Mouse (Mus musculus): ENCODE data around the gene Unc79. TPM values are rescaled to one million over a fixed set of nuclear protein-coding genes. Genes with fewer than 3 reads are reported as not detected.
A peak's percentile ranks its signal among the peaks of the same experiment; 100 is the strongest.

Unc79 gene
- polyA plus RNA-seq, 1 experiment from 2014 or later = 0.18 TPM

GRCm38 (mm10) chr12:103159016-103159415, 210.4 kb downstream of the Unc79 start:
- no peaks in the 10 kb centered on the region for H3K4me1 ChIP-seq (replicated peaks; ENCODE audit: control insufficient read depth, insufficient read depth, low read length)
- H3K9me3 ChIP-seq (ENCODE audit: control insufficient read depth, low read length) = no peaks in the 10 kb centered on the region
- H3K4me3 ChIP-seq (ENCODE audit: low read length) = no peak overlapping the region
- no peak overlapping the region for H3K27ac ChIP-seq (ENCODE audit: low read length)
- ATAC-seq (ENCODE audit: low read depth) = no peak
- no peaks in the 10 kb centered on the region for H3K27me3 ChIP-seq (ENCODE audit: control insufficient read depth, insufficient read depth, low read depth, low read length)
- no peak overlapping the region for H3K9ac ChIP-seq (ENCODE audit: low read length)
- H3K4me2 ChIP-seq (ENCODE audit: low read depth, low read length) = no peak overlapping the region
- H3K36me3 ChIP-seq (ENCODE audit: control insufficient read depth, insufficient read depth, low read length) = no peaks in the 10 kb centered on the region
- WGBS = 68% methylated on average over 8 of the region's 8 CpGs

- no peak overlapping the region for H3K9ac ChIP-seq (ENCODE audit: low read length)
- 70% methylated on average over 4 of the region's 4 CpGs for WGBS
- no peaks in the 10 kb centered on the region for H3K27me3 ChIP-seq (ENCODE audit: control insufficient read depth, insufficient read depth, low read depth, low read length)
- no peaks in the 10 kb centered on the region for H3K4me1 ChIP-seq (replicated peaks; ENCODE audit: control insufficient read depth, insufficient read depth, low read length)
- no peak overlapping the region for H3K4me3 ChIP-seq (ENCODE audit: low read length)
- H3K36me3 ChIP-seq (ENCODE audit: control insufficient read depth, insufficient read depth, low read length) = no peaks in the 10 kb centered on the region
- ATAC-seq (ENCODE audit: low read depth) = no peak
- H3K4me2 ChIP-seq (ENCODE audit: low read depth, low read length) = no peak overlapping the region
- no peak overlapping the region for H3K27ac ChIP-seq (ENCODE audit: low read length)
- no peaks in the 10 kb centered on the region for H3K9me3 ChIP-seq (ENCODE audit: control insufficient read depth, low read length)
Observed at GRCm38 (mm10) chr12:103160721-103161120, 212.1 kb downstream of the Unc79 start.

- Histone ChIP-seq H3K9ac (ENCODE audit: low read length) (no peak overlapping the region), H3K36me3 (ENCODE audit: control insufficient read depth, insufficient read depth, low read length) (no peaks in the 10 kb centered on the region), H3K4me2 (ENCODE audit: low read depth, low read length) (no peak overlapping the region), H3K9me3 (ENCODE audit: control insufficient read depth, low read length) (no peaks in the 10 kb centered on the region), H3K4me1 (replicated peaks; ENCODE audit: control insufficient read depth, insufficient read depth, low read length) (no peaks in the 10 kb centered on the region), H3K27ac (ENCODE audit: low read length) (no peak overlapping the region), H3K4me3 (ENCODE audit: low read length) (no peak overlapping the region), H3K27me3 (ENCODE audit: control insufficient read depth, insufficient read depth, low read depth, low read length) (no peaks in the 10 kb centered on the region)
- WGBS = 70% methylated on average over 10 of the region's 10 CpGs
- no peak for ATAC-seq (ENCODE audit: low read depth)
Observed at GRCm38 (mm10) chr12:103163596-103163995, 214.9 kb downstream of the Unc79 start.

GRCm38 (mm10) chr12:103164101-103165030, 215.7 kb downstream of the Unc79 start:
- Histone ChIP-seq H3K9ac (ENCODE audit: low read length) (no peak overlapping the region), H3K4me2 (ENCODE audit: low read depth, low read length) (no peak overlapping the region), H3K36me3 (ENCODE audit: control insufficient read depth, insufficient read depth, low read length) (no peaks in the 10 kb centered on the region), H3K9me3 (ENCODE audit: control insufficient read depth, low read length) (no peaks in the 10 kb centered on the region), H3K4me1 (replicated peaks; ENCODE audit: control insufficient read depth, insufficient read depth, low read length) (no peaks in the 10 kb centered on the region), H3K4me3 (ENCODE audit: low read length) (no peak overlapping the region), H3K27ac (ENCODE audit: low read length) (no peak overlapping the region), H3K27me3 (ENCODE audit: control insufficient read depth, insufficient read depth, low read depth, low read length) (no peaks in the 10 kb centered on the region)
- ATAC-seq (ENCODE audit: low read depth) = no peak
- 59% methylated on average over 14 of the region's 14 CpGs for WGBS

- H3K9me3 ChIP-seq (ENCODE audit: control insufficient read depth, low read length) = no peaks in the 10 kb centered on the region
- no peak overlapping the region for H3K9ac ChIP-seq (ENCODE audit: low read length)
- no peak for ATAC-seq (ENCODE audit: low read depth)
- no peaks in the 10 kb centered on the region for H3K4me1 ChIP-seq (replicated peaks; ENCODE audit: control insufficient read depth, insufficient read depth, low read length)
- WGBS = 50% methylated on average over 12 of the region's 12 CpGs
- no peak overlapping the region for H3K27ac ChIP-seq (ENCODE audit: low read length)
- H3K36me3 ChIP-seq (ENCODE audit: control insufficient read depth, insufficient read depth, low read length) = no peaks in the 10 kb centered on the region
- H3K4me3 ChIP-seq (ENCODE audit: low read length) = no peak overlapping the region
- H3K4me2 ChIP-seq (ENCODE audit: low read depth, low read length) = no peak overlapping the region
- H3K27me3 ChIP-seq (ENCODE audit: control insufficient read depth, insufficient read depth, low read depth, low read length) = no peaks in the 10 kb centered on the region
Observed at GRCm38 (mm10) chr12:103168892-103169291, 220.2 kb downstream of the Unc79 start.

- no peak overlapping the region for H3K4me2 ChIP-seq (ENCODE audit: low read depth, low read length)
- no peak for ATAC-seq (ENCODE audit: low read depth)
- no peaks in the 10 kb centered on the region for H3K4me1 ChIP-seq (replicated peaks; ENCODE audit: control insufficient read depth, insufficient read depth, low read length)
- no peaks in the 10 kb centered on the region for H3K9me3 ChIP-seq (ENCODE audit: control insufficient read depth, low read length)
- H3K4me3 ChIP-seq (ENCODE audit: low read length) = no peak overlapping the region
- WGBS = 21% methylated on average over 7 of the region's 7 CpGs
- no peaks in the 10 kb centered on the region for H3K27me3 ChIP-seq (ENCODE audit: control insufficient read depth, insufficient read depth, low read depth, low read length)
- no peak overlapping the region for H3K27ac ChIP-seq (ENCODE audit: low read length)
- no peak overlapping the region for H3K9ac ChIP-seq (ENCODE audit: low read length)
- no peaks in the 10 kb centered on the region for H3K36me3 ChIP-seq (ENCODE audit: control insufficient read depth, insufficient read depth, low read length)
Observed at GRCm38 (mm10) chr12:103183057-103183456, 234.4 kb downstream of the Unc79 start.

GRCm38 (mm10) chr12:103187020-103187419, 238.4 kb downstream of the Unc79 start:
- no peak overlapping the region for H3K4me2 ChIP-seq (ENCODE audit: low read depth, low read length)
- H3K27ac ChIP-seq (ENCODE audit: low read length) = no peak overlapping the region
- ATAC-seq (ENCODE audit: low read depth) = peak; percentile 71
- H3K27me3 ChIP-seq (ENCODE audit: control insufficient read depth, insufficient read depth, low read depth, low read length) = no peaks in the 10 kb centered on the region
- H3K9ac ChIP-seq (ENCODE audit: low read length) = no peak overlapping the region
- H3K9me3 ChIP-seq (ENCODE audit: control insufficient read depth, low read length) = no peaks in the 10 kb centered on the region
- WGBS = 70% methylated on average over 7 of the region's 7 CpGs
- H3K4me3 ChIP-seq (ENCODE audit: low read length) = no peak overlapping the region
- 0 out of 2 replicates have a peak, but pooled peaks cover 2% of the 10 kb centered on the region for H3K4me1 ChIP-seq (replicated peaks; ENCODE audit: control insufficient read depth, insufficient read depth, low read length)
- H3K36me3 ChIP-seq (ENCODE audit: control insufficient read depth, insufficient read depth, low read length) = no peaks in the 10 kb centered on the region

GRCm38 (mm10) chr12:103188223-103188622, 239.6 kb downstream of the Unc79 start:
- H3K4me2 ChIP-seq (ENCODE audit: low read depth, low read length) = no peak overlapping the region
- WGBS = 55% methylated on average over 8 of the region's 8 CpGs
- H3K27me3 ChIP-seq (ENCODE audit: control insufficient read depth, insufficient read depth, low read depth, low read length) = no peaks in the 10 kb centered on the region
- no peak overlapping the region for H3K27ac ChIP-seq (ENCODE audit: low read length)
- H3K9me3 ChIP-seq (ENCODE audit: control insufficient read depth, low read length) = no peaks in the 10 kb centered on the region
- no peak overlapping the region for H3K9ac ChIP-seq (ENCODE audit: low read length)
- no peak for ATAC-seq (ENCODE audit: low read depth)
- no peak overlapping the region for H3K4me3 ChIP-seq (ENCODE audit: low read length)
- H3K36me3 ChIP-seq (ENCODE audit: control insufficient read depth, insufficient read depth, low read length) = no peaks in the 10 kb centered on the region
- H3K4me1 ChIP-seq (replicated peaks; ENCODE audit: control insufficient read depth, insufficient read depth, low read length) = 0 out of 2 replicates have a peak, but pooled peaks cover 2% of the 10 kb centered on the region

- Histone ChIP-seq H3K36me3 (ENCODE audit: control insufficient read depth, insufficient read depth, low read length) (no peaks in the 10 kb centered on the region), H3K9me3 (ENCODE audit: control insufficient read depth, low read length) (no peaks in the 10 kb centered on the region), H3K4me2 (ENCODE audit: low read depth, low read length) (no peak overlapping the region), H3K4me1 (replicated peaks; ENCODE audit: control insufficient read depth, insufficient read depth, low read length) (0 out of 2 replicates have a peak, but pooled peaks cover 2% of the 10 kb centered on the region), H3K9ac (ENCODE audit: low read length) (no peak overlapping the region), H3K4me3 (ENCODE audit: low read length) (no peak overlapping the region), H3K27ac (ENCODE audit: low read length) (no peak overlapping the region), H3K27me3 (ENCODE audit: control insufficient read depth, insufficient read depth, low read depth, low read length) (no peaks in the 10 kb centered on the region)
- no peak for ATAC-seq (ENCODE audit: low read depth)
- 51% methylated on average over 12 of the region's 12 CpGs for WGBS
Observed at GRCm38 (mm10) chr12:103189771-103190170, 241.1 kb downstream of the Unc79 start.

Data from lung, embryonic 16.5 days (tissue).